ENCODE assay signal across 8 mouse cellular contexts in genomic region chr8:109957167-109958028, GRCm38 (mm10). TPM values are rescaled to one million over a fixed set of nuclear protein-coding genes. Genes with fewer than 3 reads are reported as not detected.
A peak's percentile ranks its signal among the peaks of the same experiment; 100 is the strongest.
DNase-seq lines count a peak whose midpoint lies in the region; ATAC-seq lines count a peak whose summit lies in the region.

No protein-coding gene starts in this region.

- H3K27me3 ChIP-seq in hindbrain, embryonic 10.5 days (ENCODE audit: insufficient read depth, poor library complexity, severe bottlenecking) = peaks cover 50% of the 10 kb centered on the region
- H3K27me3 ChIP-seq in hindbrain, embryonic 14.5 days (ENCODE audit: control insufficient read depth, insufficient read depth, low read length) = peaks cover 17% of the 10 kb centered on the region
- H3K27me3 ChIP-seq in embryonic facial prominence, embryonic 11.5 days (ENCODE audit: control insufficient read depth, insufficient read depth, low read length) = peaks cover 15% of the 10 kb centered on the region

- no peak overlapping the region; the same call in 1 of the 2 replicates for H3K4me2 ChIP-seq in hindbrain, embryonic 14.5 days (replicated peaks)
- no peak overlapping the region; the same call in none of the 2 replicates for H3K4me2 ChIP-seq in embryonic facial prominence, embryonic 11.5 days (ENCODE audit: low read depth, low read length)

- WGBS in hindbrain, embryonic 10.5 days = 8% methylated on average over 16 of the region's 16 CpGs
- WGBS in hindbrain, embryonic 14.5 days = 6% methylated on average over 16 of the region's 16 CpGs
- WGBS in embryonic facial prominence, embryonic 11.5 days = 5% methylated on average over 16 of the region's 16 CpGs

- peaks cover 54% of the 10 kb centered on the region for H3K4me1 ChIP-seq in hindbrain, embryonic 10.5 days (replicated peaks)
- peaks cover 19% of the 10 kb centered on the region for H3K4me1 ChIP-seq in hindbrain, embryonic 14.5 days (replicated peaks; ENCODE audit: control insufficient read depth, insufficient read depth, low read length)
- H3K4me1 ChIP-seq in embryonic facial prominence, embryonic 11.5 days (ENCODE audit: control insufficient read depth, insufficient read depth, low read length) = peaks cover 3% of the 10 kb centered on the region; the same call in 1 of the 2 replicates

- DNase-seq in hindbrain, embryonic 10.5 days (ENCODE audit: low spot score) = peak; percentile 46
- DNase-seq in hindbrain, embryonic 14.5 days (ENCODE audit: low spot score) = no peak
- peak; percentile 69 for DNase-seq in embryonic facial prominence, embryonic 11.5 days (ENCODE audit: low spot score)
- peak; percentile 58 to 75 for DNase-seq in kidney, adult 8-10 months
- DNase-seq in thymus, postnatal 25 days = peak; percentile 30
- no peak for DNase-seq in adrenal gland, postnatal 10 days

- H3K4me3 ChIP-seq in hindbrain, embryonic 10.5 days = peak overlapping the region; percentile 33
- H3K4me3 ChIP-seq in hindbrain, embryonic 14.5 days (replicated peaks; ENCODE audit: low read length) = no peak overlapping the region
- no peak overlapping the region for H3K4me3 ChIP-seq in embryonic facial prominence, embryonic 11.5 days (ENCODE audit: low read depth, low read length)

- H3K36me3 ChIP-seq in hindbrain, embryonic 10.5 days = no peaks in the 10 kb centered on the region
- H3K36me3 ChIP-seq in hindbrain, embryonic 14.5 days (replicated peaks; ENCODE audit: control insufficient read depth, insufficient read depth) = no peaks in the 10 kb centered on the region
- H3K36me3 ChIP-seq in embryonic facial prominence, embryonic 11.5 days (replicated peaks; ENCODE audit: control insufficient read depth, insufficient read depth, low read depth, low read length) = no peaks in the 10 kb centered on the region

- H3K9me3 ChIP-seq in hindbrain, embryonic 10.5 days = no peaks in the 10 kb centered on the region
- H3K9me3 ChIP-seq in hindbrain, embryonic 14.5 days (ENCODE audit: control insufficient read depth, low read length) = no peaks in the 10 kb centered on the region
- H3K9me3 ChIP-seq in embryonic facial prominence, embryonic 11.5 days (replicated peaks; ENCODE audit: control insufficient read depth, low read length) = no peaks in the 10 kb centered on the region

- H3K9ac ChIP-seq in hindbrain, embryonic 14.5 days = no peak overlapping the region
- H3K9ac ChIP-seq in embryonic facial prominence, embryonic 11.5 days (replicated peaks; ENCODE audit: low read length) = no peak overlapping the region

- peak overlapping the region; percentile 78 for H3K27ac ChIP-seq in hindbrain, embryonic 10.5 days
- H3K27ac ChIP-seq in hindbrain, embryonic 14.5 days = no peak overlapping the region
- H3K27ac ChIP-seq in embryonic facial prominence, embryonic 11.5 days (replicated peaks; ENCODE audit: low read depth, low read length) = no peak overlapping the region

- no peak for ATAC-seq in hindbrain, embryonic 14.5 days (ENCODE audit: low FRiP score)
- peak; percentile 56 for ATAC-seq in embryonic facial prominence, embryonic 11.5 days (replicated peaks; ENCODE audit: insufficient number of reproducible peaks, low FRiP score, low TSS enrichment, low read depth)
- peak; percentile 49 for ATAC-seq in megakaryocyte progenitor cell, adult 5-6 weeks (replicated peaks; ENCODE audit: poor library complexity)
- ATAC-seq in cerebellum, adult (ENCODE audit: insufficient number of reproducible peaks, low FRiP score, low TSS enrichment) = no peak

RNA-seq across cellular contexts. Expression of gene Marveld3, which starts 4.6 kb away (rescaled TPM):
- 0.81 and 1.9 TPM in 2 replicates for polyA plus RNA-seq in hindbrain, embryonic 10.5 days (2016; fragmentation: Nextera tagmentation; extraction: Ambion mirVana)
- polyA plus RNA-seq in hindbrain, embryonic 14.5 days (2014; fragmentation: Nextera tagmentation; extraction: Ambion mirVana) = 0.69 and 0.83 TPM in 2 replicates
- 0.43 and 0.65 TPM in 2 replicates for polyA plus RNA-seq in embryonic facial prominence, embryonic 11.5 days (2014; fragmentation: Nextera tagmentation; extraction: Ambion mirVana)
- total RNA-seq in megakaryocyte progenitor cell, adult 5-6 weeks (2015) = not detected in 2 replicates
- not detected in 2 replicates for total RNA-seq in megakaryocyte progenitor cell, adult 5-6 weeks (2017)
- total RNA-seq in adrenal gland, postnatal 10 days (2021) = under 1 TPM; 0.27 to 0.90 TPM

RNA-seq across cellular contexts. Expression of gene Tat, which starts 32.8 kb away (rescaled TPM):
- polyA plus RNA-seq in hindbrain, embryonic 10.5 days (2016; fragmentation: Nextera tagmentation; extraction: Ambion mirVana) = not detected in 2 replicates
- not detected in 2 replicates for polyA plus RNA-seq in hindbrain, embryonic 14.5 days (2014; fragmentation: Nextera tagmentation; extraction: Ambion mirVana)
- polyA plus RNA-seq in embryonic facial prominence, embryonic 11.5 days (2014; fragmentation: Nextera tagmentation; extraction: Ambion mirVana) = not detected in 2 replicates
- not detected in 2 replicates for total RNA-seq in megakaryocyte progenitor cell, adult 5-6 weeks (2015)
- total RNA-seq in megakaryocyte progenitor cell, adult 5-6 weeks (2017) = not detected in 2 replicates
- 10 to 100 TPM in 1 of 2 experiments, 1 to 10 TPM in 1; 8.9 to 35.1 TPM for total RNA-seq in adrenal gland, postnatal 10 days (2021)

Comparison
In these comparisons a context has a peak if more than half of its experiments do, and no peak if none do; other contexts are left out.
1. DNase-seq: peak in hindbrain, embryonic 10.5 days (single experiment), embryonic facial prominence, embryonic 11.5 days (single experiment), kidney, adult 8-10 months (2 of 2) and thymus, postnatal 25 days (single experiment); none in hindbrain, embryonic 14.5 days (single experiment) and adrenal gland, postnatal 10 days (single experiment).
2. ATAC-seq: peak in embryonic facial prominence, embryonic 11.5 days (single experiment) and megakaryocyte progenitor cell, adult 5-6 weeks (single experiment); none in hindbrain, embryonic 14.5 days (single experiment) and cerebellum, adult (single experiment).